Mouse (Mus musculus) stomach, postnatal 0 days (tissue): ENCODE measurements around the gene Eps8l2. TPM values are rescaled to one million over a fixed set of nuclear protein-coding genes. Genes with fewer than 3 reads are reported as not detected.

Experiments used
- ATAC-seq: fragments of 200-750 bp; cut with Nextera tagmentation; 2 replicates; pipeline ENCODE4 v1.8.0; 2017; ENCODE audit not compliant: low FRiP score, low TSS enrichment
- DNase-seq: peaks from one replicate; pipeline ENCODE4 v3.0.0-alpha.2; 2016; ENCODE audit warnings: low spot score
- H3K27ac ChIP-seq: fragments of 300-500 bp; sonication (generic); replicated peaks from 2 replicates; pipeline ENCODE4 v1.5.1; 2014; ENCODE audit warnings: mild to moderate bottlenecking, control low read depth
- H3K27me3 ChIP-seq: fragments of 300-500 bp; sonication (generic); 2 replicates; pipeline ENCODE4 v1.6.1; 2014; ENCODE audit warnings: low read length; ENCODE audit not compliant: control insufficient read depth, insufficient read depth
- H3K36me3 ChIP-seq: fragments of 300-500 bp; sonication (generic); 2 replicates; pipeline ENCODE4 v1.6.1; 2014; ENCODE audit warnings: low read length, mixed read lengths; ENCODE audit not compliant: control insufficient read depth, insufficient read depth
- H3K4me1 ChIP-seq: fragments of 300-500 bp; sonication (generic); replicated peaks from 2 replicates; pipeline ENCODE4 v1.6.1; 2014; ENCODE audit warnings: antibody characterized with exemption; ENCODE audit not compliant: control insufficient read depth, insufficient read depth
- H3K4me2 ChIP-seq: fragments of 300-500 bp; sonication (generic); replicated peaks from 2 replicates; pipeline ENCODE4 v1.6.1; 2014; ENCODE audit warnings: low read depth, mild to moderate bottlenecking, control low read depth, moderate library complexity
- H3K4me3 ChIP-seq: fragments of 300-500 bp; sonication (generic); 2 replicates; pipeline ENCODE4 v1.5.1; 2014; ENCODE audit warnings: low read depth, low read length, control low read depth
- H3K9ac ChIP-seq: fragments of 300-500 bp; sonication (generic); 2 replicates; pipeline ENCODE4 v1.6.1; 2014; ENCODE audit warnings: mild to moderate bottlenecking, low read length, control low read depth, mixed read lengths
- H3K9me3 ChIP-seq: fragments of 300-500 bp; sonication (generic); 2 replicates; pipeline ENCODE4 v1.6.1; 2016; ENCODE audit warnings: low read length; ENCODE audit not compliant: control insufficient read depth
- CTCF ChIP-seq: IDR thresholded peaks from 2 replicates; pipeline ENCODE4 v1.5.1; 2016; ENCODE audit warnings: antibody characterized with exemption, low read depth, mild to moderate bottlenecking, moderate library complexity
- EP300 ChIP-seq: optimal IDR thresholded peaks from 2 replicates; pipeline ENCODE3; 2016; ENCODE audit warnings: antibody characterized with exemption
- WGBS: fragments of 180-500 bp; shearing (Covaris S2); extraction: QIAGEN DNeasy Blood & Tissue Kit; methylation state at CpG from one replicate; pipeline ENCODE4 v1.1.7; 2014; 5-methylcytosine and 5-hydroxymethylcytosine counted together
- polyA plus RNA-seq: library from polyadenylated mRNA; unstranded; fragments of >200 nt; fragmentation: Nextera tagmentation; extraction: Ambion mirVana; gene quantifications from 2 replicates; pipeline ENCODE4 v1.2.1, GENCODE M21; 2015

Gene Eps8l2
- 86.1 and 96.5 TPM in 2 replicates for polyA plus RNA-seq

GRCm38 (mm10) chr7:141338576-141339131 is at the start of gene Eps8l2:
Eps8l2 (plus strand) TSS chr7:141338880.
- H3K4me1 ChIP-seq = no peaks in the 10 kb centered on the region
- peak within 1 kb of the TSS; percentile 55 for H3K4me2 ChIP-seq
- peak; percentile 93 for DNase-seq
- peak within 1 kb of the TSS; percentile 92 for H3K27ac ChIP-seq
- H3K4me3 ChIP-seq = peak within 1 kb of the TSS; percentile 45
- H3K36me3 ChIP-seq = no peaks in the 10 kb centered on the region
- H3K27me3 ChIP-seq = no peaks in the 10 kb centered on the region
- WGBS = 6% methylated on average over 23 of the region's 23 CpGs
- ATAC-seq = peak; percentile 86
- no peaks in the 10 kb centered on the region for H3K9me3 ChIP-seq
- TF ChIP-seq CTCF (peak; percentile 59), EP300 (no peak)
- H3K9ac ChIP-seq = peak within 1 kb of the TSS; percentile 76

- 5% methylated on average over 38 of the region's 46 CpGs for WGBS
- Histone ChIP-seq H3K36me3 (no peaks in the 10 kb centered on the region), H3K27ac (no peak within 1 kb of the TSS), H3K9ac (peak within 1 kb of the TSS; percentile 45), H3K4me1 (no peaks in the 10 kb centered on the region), H3K4me3 (peak within 1 kb of the TSS; percentile 39), H3K4me2 (peak within 1 kb of the TSS; percentile 71), H3K9me3 (no peaks in the 10 kb centered on the region), H3K27me3 (peaks cover 9% of the 10 kb centered on the region; the same call in 1 of the 2 replicates)
- peak; percentile 46; the same call in 1 of the 2 replicates for ATAC-seq
- peak; percentile 48 for DNase-seq
- TF ChIP-seq CTCF (no peak), EP300 (no peak)
Measured at GRCm38 (mm10) chr7:141291921-141292582, 46.6 kb upstream of the Eps8l2 start, which contains the start of gene Drd4. Drd4 (plus strand) TSS chr7:141292006.

- H3K27me3 ChIP-seq = peaks cover 9% of the 10 kb centered on the region; the same call in 1 of the 2 replicates
- no peaks in the 10 kb centered on the region for H3K36me3 ChIP-seq
- 64% methylated on average over 14 of the region's 15 CpGs for WGBS
- H3K4me3 ChIP-seq = no peak overlapping the region
- H3K27ac ChIP-seq = no peak overlapping the region
- H3K4me1 ChIP-seq = no peaks in the 10 kb centered on the region
- H3K4me2 ChIP-seq = no peak overlapping the region
- ATAC-seq (no peak), DNase-seq (no peak)
- TF ChIP-seq CTCF (no peak), EP300 (no peak)
- no peaks in the 10 kb centered on the region for H3K9me3 ChIP-seq
- H3K9ac ChIP-seq = no peak overlapping the region
Measured at GRCm38 (mm10) chr7:141292583-141293388, 45.9 kb upstream of the Eps8l2 start.

GRCm38 (mm10) chr7:141293852-141294471 is 44.7 kb upstream of the Eps8l2 start:
- ATAC-seq (peak; percentile 25; the same call in 1 of the 2 replicates), DNase-seq (peak; percentile 46)
- Histone ChIP-seq H3K27ac (no peak overlapping the region), H3K9ac (peak overlapping the region; percentile 43; the same call in 1 of the 2 replicates), H3K4me1 (no peaks in the 10 kb centered on the region), H3K4me2 (peak overlapping the region; percentile 58), H3K9me3 (no peaks in the 10 kb centered on the region), H3K27me3 (peaks cover 9% of the 10 kb centered on the region; the same call in 1 of the 2 replicates), H3K36me3 (no peaks in the 10 kb centered on the region), H3K4me3 (peak overlapping the region; percentile 36)
- TF ChIP-seq CTCF (peak; percentile 24; the same call in 1 of the 2 replicates), EP300 (no peak)
- WGBS = 1% methylated on average over 51 of the region's 53 CpGs

- H3K9ac ChIP-seq = no peak overlapping the region
- TF ChIP-seq CTCF (no peak), EP300 (no peak)
- no peak for ATAC-seq
Measured at GRCm38 (mm10) chr7:141294479-141294878, 44.2 kb upstream of the Eps8l2 start.

More at GRCm38 (mm10) chr7:141294479-141294878, 44.2 kb upstream of the Eps8l2 start:
- WGBS = 14% methylated on average over 22 of the region's 22 CpGs
- H3K36me3 ChIP-seq = no peaks in the 10 kb centered on the region
- H3K27me3 ChIP-seq = peaks cover 9% of the 10 kb centered on the region; the same call in 1 of the 2 replicates
- peak overlapping the region; percentile 58 for H3K4me2 ChIP-seq
- H3K9me3 ChIP-seq = no peaks in the 10 kb centered on the region
- no peak for DNase-seq
- H3K4me1 ChIP-seq = no peaks in the 10 kb centered on the region
- H3K4me3 ChIP-seq = peak overlapping the region; percentile 36
- no peak overlapping the region for H3K27ac ChIP-seq
